Mouse (Mus musculus): ENCODE results near the gene Slc6a21. TPM values are rescaled to one million over a fixed set of nuclear protein-coding genes. Genes with fewer than 3 reads are reported as not detected.
A peak's percentile ranks its signal among the peaks of the same experiment; 100 is the strongest.

Slc6a21 gene
- total RNA-seq, 2 experiments from 2014 or later = 0.23 TPM; not detected in 1

- no peak overlapping the region for H3K27ac ChIP-seq
- DNase-seq (ENCODE audit: extremely low spot score in 1 of 2, low spot score in 2 of 2) = no peak
- H3K4me3 ChIP-seq = 0 out of 2 replicates have a peak overlapping the region, but pooled peaks have one; percentile 5
- TF ChIP-seq CTCF (IDR thresholded peaks at IDR 0.05) = no peak
- intact Hi-C loops (cut with DNase I) = loop anchor here (5.0 kb wide), 2 partner anchors 57 to 92 kb away; partner anchors contain the start of gene Snrnp70
These were observed 27.6 kb downstream of the Slc6a21 start for GRCm38 (mm10) chr7:45304869-45305268.

- no peak overlapping the region for H3K27ac ChIP-seq
- H3K4me3 ChIP-seq = no peak overlapping the region
- peak; percentile 74 for TF ChIP-seq CTCF (IDR thresholded peaks at IDR 0.05)
- DNase-seq (ENCODE audit: extremely low spot score in 1 of 2, low spot score in 2 of 2) = peak; percentile 69 to 71
- intact Hi-C loops (cut with DNase I) = loop anchor here (5.0 kb wide), 2 partner anchors 57 to 92 kb away; partner anchors contain the start of gene Snrnp70
These were observed 28.0 kb downstream of the Slc6a21 start for GRCm38 (mm10) chr7:45305275-45305674.

GRCm38 (mm10) chr7:45308551-45309240 is 31.4 kb downstream of the Slc6a21 start:
- intact Hi-C loops (cut with DNase I) = loop anchor here (5.0 kb wide), 2 partner anchors 54 to 89 kb away; partner anchors contain the start of gene Snrnp70

GRCm38 (mm10) chr7:45309455-45309854 is 32.1 kb downstream of the Slc6a21 start:
- peak; percentile 67 for TF ChIP-seq CTCF (IDR thresholded peaks at IDR 0.05)
- no peak overlapping the region for H3K4me3 ChIP-seq
- no peak overlapping the region for H3K27ac ChIP-seq
- intact Hi-C loops (cut with DNase I) = loop anchor here (5.0 kb wide), 2 partner anchors 53 to 88 kb away; partner anchors contain the start of gene Snrnp70
- no peak for DNase-seq (ENCODE audit: extremely low spot score in 1 of 2, low spot score in 2 of 2)

More at GRCm38 (mm10) chr7:45308551-45309240, 31.4 kb downstream of the Slc6a21 start:
- Histone ChIP-seq H3K27ac (no peak overlapping the region), H3K4me3 (no peak overlapping the region)
- no peak for DNase-seq (ENCODE audit: extremely low spot score in 1 of 2, low spot score in 2 of 2)
- no peak for TF ChIP-seq CTCF (IDR thresholded peaks at IDR 0.05)

- no peak for TF ChIP-seq CTCF (IDR thresholded peaks at IDR 0.05)
- intact Hi-C loops (cut with DNase I) = no loop called here
These were observed 34.7 kb downstream of the Slc6a21 start for GRCm38 (mm10) chr7:45312023-45312422.

GRCm38 (mm10) chr7:45312686-45313453 is 35.6 kb downstream of the Slc6a21 start:
- TF ChIP-seq CTCF (IDR thresholded peaks at IDR 0.05) = no peak
- intact Hi-C loops (cut with DNase I) = no loop called here
- Histone ChIP-seq H3K27ac (no peak overlapping the region; the same call in 1 of the 2 replicates), H3K4me3 (no peak overlapping the region)
- no peak for DNase-seq (ENCODE audit: extremely low spot score in 1 of 2, low spot score in 2 of 2)

More at GRCm38 (mm10) chr7:45312023-45312422, 34.7 kb downstream of the Slc6a21 start:
- Histone ChIP-seq H3K27ac (no peak overlapping the region), H3K4me3 (no peak overlapping the region)
- no peak for DNase-seq (ENCODE audit: extremely low spot score in 1 of 2, low spot score in 2 of 2)

- intact Hi-C loops (cut with DNase I) = no loop called here
- H3K27ac ChIP-seq = no peak overlapping the region
- DNase-seq (ENCODE audit: extremely low spot score in 1 of 2, low spot score in 2 of 2) = no peak
These were observed 36.2 kb downstream of the Slc6a21 start for GRCm38 (mm10) chr7:45313495-45313894.

GRCm38 (mm10) chr7:45315182-45315701 is 37.9 kb downstream of the Slc6a21 start:
- Histone ChIP-seq H3K4me3 (no peak overlapping the region), H3K27ac (peak overlapping the region; percentile 69; the same call in 1 of the 2 replicates)
- DNase-seq (ENCODE audit: extremely low spot score in 1 of 2, low spot score in 2 of 2) = peak in 1 of 2 experiments; percentile 42
- intact Hi-C loops (cut with DNase I) = no loop called here
- TF ChIP-seq CTCF (IDR thresholded peaks at IDR 0.05) = no peak

More at GRCm38 (mm10) chr7:45313495-45313894, 36.2 kb downstream of the Slc6a21 start:
- TF ChIP-seq CTCF (IDR thresholded peaks at IDR 0.05) = no peak
- no peak overlapping the region for H3K4me3 ChIP-seq

- no peak overlapping the region for H3K4me3 ChIP-seq
- intact Hi-C loops (cut with DNase I) = no loop called here
- no peak for DNase-seq (ENCODE audit: extremely low spot score in 1 of 2, low spot score in 2 of 2)
- H3K27ac ChIP-seq = peak overlapping the region; percentile 6; the same call in 1 of the 2 replicates
- TF ChIP-seq CTCF (IDR thresholded peaks at IDR 0.05) = no peak
These were observed 39.2 kb downstream of the Slc6a21 start for GRCm38 (mm10) chr7:45316536-45316935.

- no peak for DNase-seq (ENCODE audit: extremely low spot score in 1 of 2, low spot score in 2 of 2)
- H3K4me3 ChIP-seq = no peak overlapping the region
- intact Hi-C loops (cut with DNase I) = no loop called here
- TF ChIP-seq CTCF (IDR thresholded peaks at IDR 0.05) = no peak
- H3K27ac ChIP-seq = no peak overlapping the region
These were observed 44.9 kb downstream of the Slc6a21 start for GRCm38 (mm10) chr7:45322245-45322644.

GRCm38 (mm10) chr7:45323069-45323468 is 45.8 kb downstream of the Slc6a21 start:
- intact Hi-C loops (cut with DNase I) = no loop called here
- no peak for TF ChIP-seq CTCF (IDR thresholded peaks at IDR 0.05)
- Histone ChIP-seq H3K4me3 (no peak overlapping the region), H3K27ac (no peak overlapping the region)
- no peak for DNase-seq (ENCODE audit: extremely low spot score in 1 of 2, low spot score in 2 of 2)

- DNase-seq (ENCODE audit: extremely low spot score in 1 of 2, low spot score in 2 of 2) = no peak
- Histone ChIP-seq H3K4me3 (no peak overlapping the region), H3K27ac (no peak overlapping the region)
- intact Hi-C loops (cut with DNase I) = no loop called here
- peak; percentile 1; the same call in 1 of the 2 replicates for TF ChIP-seq CTCF (IDR thresholded peaks at IDR 0.05)
These were observed 48.5 kb downstream of the Slc6a21 start for GRCm38 (mm10) chr7:45325800-45326199.

All from left cerebral cortex, adult 2 months (tissue).